Mouse (Mus musculus) gastrocnemius, postnatal 25 days (tissue): Measurements from ENCODE around the gene Coro7. TPM values are rescaled to one million over a fixed set of nuclear protein-coding genes. Genes with fewer than 3 reads are reported as not detected.
"Not testable (repeated sequence)": the region's sequence is repeated elsewhere in the genome, so short reads cannot be mapped to it uniquely, and the experiment has no call there.

ENCODE experiments used
- DNase-seq: peaks from one replicate; pipeline ENCODE4 v3.0.0; 2022
- long read RNA-seq, 2 experiments: library from polyadenylated mRNA; stranded (forward); transcript quantifications; one replicate each; pipeline ENCODE4 v2.0.0; 2021
- total RNA-seq, 2 experiments: library from RNA; stranded (reverse); gene quantifications; 1 replicate in 1 of 2; 2 replicates in 1 of 2; pipeline ENCODE4 v1.2.3; 2021

Gene Coro7
- total RNA-seq: 10 to 100 TPM; 12.9 to 19.0 TPM
- long read RNA-seq, experiment 1, partial matches to known transcripts: 4 of 7 reads
- long read RNA-seq, experiment 1, other reads (novel, unspliced or antisense): 3 of 7 reads
- long read RNA-seq, experiment 2, full-length matches to known transcripts: 1 of 9 reads
- long read RNA-seq, experiment 2, partial matches to known transcripts: 7 of 9 reads
- long read RNA-seq, experiment 2, other reads (novel, unspliced or antisense): 1 of 9 reads

- DNase-seq: peak; percentile 93
Measured at GRCm38 (mm10) chr16:4679121-4680018, at the start of gene Coro7. TSS of gene Coro7 (minus strand) at chr16:4679777.

GRCm38 (mm10) chr16:4727963-4728362, 48.4 kb upstream of the Coro7 start:
- no peak for DNase-seq

- no peak for DNase-seq
Measured at GRCm38 (mm10) chr16:4727526-4727925, 47.9 kb upstream of the Coro7 start.

- no peak for DNase-seq
Measured at GRCm38 (mm10) chr16:4726528-4727128, 47.1 kb upstream of the Coro7 start.

- DNase-seq: peak; percentile 93
Measured at GRCm38 (mm10) chr16:4725780-4726527, 46.4 kb upstream of the Coro7 start, which contains the start of gene Hmox2. TSS of gene Hmox2 (plus strand) at chr16:4726361.

- no peak for DNase-seq
Measured at GRCm38 (mm10) chr16:4725266-4725665, 45.7 kb upstream of the Coro7 start.

- DNase-seq: no peak
Measured at GRCm38 (mm10) chr16:4722915-4723209, 43.3 kb upstream of the Coro7 start.

GRCm38 (mm10) chr16:4722128-4722914, 42.7 kb upstream of the Coro7 start:
- no peak for DNase-seq

GRCm38 (mm10) chr16:4718753-4719518, 39.4 kb upstream of the Coro7 start, which contains the start of gene Nmral1:
TSS of gene Nmral1 (minus strand) at chr16:4719356.
- peak; percentile 52 for DNase-seq

- DNase-seq: no peak
Measured at GRCm38 (mm10) chr16:4717866-4718265, 38.3 kb upstream of the Coro7 start.

GRCm38 (mm10) chr16:4713861-4714710, 34.5 kb upstream of the Coro7 start:
- no peak for DNase-seq

- no peak for DNase-seq
Measured at GRCm38 (mm10) chr16:4711173-4711572, 31.6 kb upstream of the Coro7 start.

- no peak for DNase-seq
Measured at GRCm38 (mm10) chr16:4705541-4705940, 26.0 kb upstream of the Coro7 start.

- no peak for DNase-seq
Measured at GRCm38 (mm10) chr16:4702646-4703045, 23.1 kb upstream of the Coro7 start.

GRCm38 (mm10) chr16:4701211-4701610, 21.6 kb upstream of the Coro7 start:
- no peak for DNase-seq

- not testable (repeated sequence) for DNase-seq
Measured at GRCm38 (mm10) chr16:4689371-4689770, 9.8 kb upstream of the Coro7 start.

GRCm38 (mm10) chr16:4684457-4684791, 4.8 kb upstream of the Coro7 start:
- no peak for DNase-seq

GRCm38 (mm10) chr16:4683581-4684456, 4.2 kb upstream of the Coro7 start:
- DNase-seq: peak; percentile 93

- DNase-seq: no peak
Measured at GRCm38 (mm10) chr16:4683193-4683580, 3.6 kb upstream of the Coro7 start.
